Mouse (Mus musculus) cerebellum, adult 9-10 months (tissue): Measurements from ENCODE around the gene Mup2.
"Not testable (repeated sequence)": the region's sequence is repeated elsewhere in the genome, so short reads cannot be mapped to it uniquely, and the experiment has no call there.

Experiments used
- DNase-seq: peaks from one replicate; pipeline ENCODE4 v3.0.0; 2022

Mup2 gene

GRCm38 (mm10) chr4:60154189-60154588 lies at the start of gene Mup2:
Gene Mup2, minus strand, starts transcription at chr4:60154289.
- not testable (repeated sequence) for DNase-seq
